Mouse (Mus musculus) spleen, adult 18-20 months (tissue): ENCODE measurements around the gene Gm281.
"Not testable (repeated sequence)": the region's sequence is repeated elsewhere in the genome, so short reads cannot be mapped to it uniquely, and the experiment has no call there.

ENCODE experiments used
- DNase-seq, 2 experiments: peaks; one replicate each; pipeline ENCODE4 v3.0.0; 2022; ENCODE audit warnings: mixed read lengths in 2 of 2

Gm281 gene

DNA sequence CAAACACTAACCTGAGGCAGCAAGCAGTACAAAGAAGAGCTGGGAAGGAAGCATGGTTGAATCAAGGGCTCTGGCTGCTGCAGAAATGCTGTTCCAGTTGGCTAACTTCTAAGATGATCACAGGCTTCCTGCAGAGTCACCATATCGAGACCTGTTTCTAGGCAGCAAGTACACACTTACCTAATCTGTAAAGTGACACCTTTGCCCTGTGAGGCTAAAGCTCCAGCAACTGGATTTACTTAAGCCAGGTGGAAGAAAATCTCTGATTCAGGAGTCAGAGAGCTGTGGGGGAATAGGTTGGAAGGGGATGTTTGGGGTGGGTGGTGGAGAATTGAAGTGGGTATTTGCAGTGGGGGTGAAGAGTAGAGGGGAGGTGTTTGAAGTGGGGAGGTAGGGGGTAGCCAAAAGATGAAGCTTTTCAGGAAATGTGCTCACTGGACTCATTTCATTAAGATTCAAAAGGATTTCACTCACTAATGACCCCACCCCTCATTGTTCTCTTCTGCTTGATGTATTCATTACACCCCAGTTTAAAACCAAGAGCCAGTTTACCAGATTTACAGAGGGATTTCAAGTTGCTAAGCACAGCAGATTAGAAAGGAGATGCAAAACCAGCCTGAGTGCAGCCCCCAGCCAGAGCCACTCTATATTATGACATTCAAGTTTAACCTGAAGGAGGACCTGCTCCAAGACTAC, at the start of gene Gm281:
TSS of gene Gm281 (minus strand) at position 92 of the 696 bp plus-strand sequence.
- DNase-seq: no peak

DNA sequence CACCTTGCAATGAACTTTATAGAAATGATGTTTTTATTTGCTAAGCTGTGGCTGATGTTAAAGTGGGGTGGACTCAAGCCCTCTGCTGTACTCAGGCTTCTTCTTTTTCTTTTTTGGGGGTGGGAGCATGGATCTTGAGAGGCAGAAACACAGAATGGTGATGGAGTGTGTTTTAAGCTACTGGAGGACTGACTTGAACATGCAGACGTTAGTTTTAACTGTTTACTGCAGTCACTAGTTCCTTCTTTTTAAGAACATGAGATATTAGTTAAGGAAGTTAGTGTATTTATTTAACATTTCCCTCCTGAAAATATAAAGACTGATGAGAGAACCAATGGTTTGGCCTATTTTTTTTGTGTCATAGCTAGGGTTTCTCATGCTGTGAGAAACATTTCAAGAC, 49.2 kb upstream of the Gm281 start:
- no peak for DNase-seq

DNA sequence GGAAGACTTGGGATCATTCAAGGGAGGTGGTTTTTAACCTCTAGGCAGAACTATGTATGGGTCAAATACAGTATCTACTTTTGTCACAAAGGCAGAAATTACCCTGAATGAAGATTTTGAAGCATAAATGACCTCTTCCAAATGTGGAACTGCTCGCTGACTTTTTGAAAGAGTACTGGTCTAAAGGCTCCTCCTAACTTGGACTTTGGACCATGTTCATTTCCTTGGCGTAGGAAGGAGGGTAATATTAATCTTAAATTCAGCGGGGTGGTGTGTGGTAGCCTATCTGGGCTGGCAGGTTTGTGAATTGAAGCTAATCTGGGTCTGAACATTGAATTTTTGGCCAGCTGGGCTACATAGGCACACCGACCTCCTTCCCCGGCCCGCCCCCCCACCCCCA, 48.2 kb upstream of the Gm281 start:
- no peak for DNase-seq

DNA sequence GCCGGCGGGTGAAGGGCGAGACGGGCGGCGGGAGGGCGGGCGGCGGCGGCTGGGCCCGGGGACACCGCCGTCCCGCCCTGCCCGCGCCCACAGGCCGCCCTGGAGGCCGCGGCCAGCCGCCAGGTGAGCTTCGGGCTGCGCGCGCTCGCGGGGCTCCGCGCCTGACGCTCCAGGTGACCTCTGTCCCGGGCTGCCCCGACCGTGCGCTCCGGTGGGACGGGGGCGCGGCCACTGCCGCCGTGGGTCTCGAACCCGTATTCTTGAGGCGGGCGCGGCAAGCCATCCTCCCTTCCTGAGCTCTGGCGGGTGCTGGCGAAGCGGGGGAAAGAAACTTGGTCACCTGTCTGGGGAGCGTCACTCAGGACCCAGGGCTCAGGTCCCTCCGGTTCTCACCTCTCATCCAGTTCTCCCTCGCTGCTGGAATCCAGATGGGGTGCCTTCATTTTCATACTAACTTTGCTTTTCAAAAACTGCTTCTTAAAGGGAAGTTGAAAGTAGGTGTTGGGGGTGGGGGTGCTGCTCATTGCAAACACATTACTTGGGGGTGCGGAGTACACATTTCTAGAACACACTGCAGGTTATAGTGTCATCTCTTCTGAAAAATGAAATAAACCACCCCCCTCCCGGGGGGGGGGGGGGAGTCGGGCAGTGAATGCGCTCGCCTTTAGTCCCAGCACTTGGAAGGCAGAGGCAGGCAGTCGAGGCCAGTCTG, 47.3 kb upstream of the Gm281 start, which contains the start of the genes Atxn7 and Thoc7:
TSS of gene Atxn7 (plus strand) at position 40 of the 712 bp plus-strand sequence.
TSS of gene Thoc7 (minus strand) at position 452 of the 712 bp plus-strand sequence.
- DNase-seq: peak; percentile 37 to 59

DNA sequence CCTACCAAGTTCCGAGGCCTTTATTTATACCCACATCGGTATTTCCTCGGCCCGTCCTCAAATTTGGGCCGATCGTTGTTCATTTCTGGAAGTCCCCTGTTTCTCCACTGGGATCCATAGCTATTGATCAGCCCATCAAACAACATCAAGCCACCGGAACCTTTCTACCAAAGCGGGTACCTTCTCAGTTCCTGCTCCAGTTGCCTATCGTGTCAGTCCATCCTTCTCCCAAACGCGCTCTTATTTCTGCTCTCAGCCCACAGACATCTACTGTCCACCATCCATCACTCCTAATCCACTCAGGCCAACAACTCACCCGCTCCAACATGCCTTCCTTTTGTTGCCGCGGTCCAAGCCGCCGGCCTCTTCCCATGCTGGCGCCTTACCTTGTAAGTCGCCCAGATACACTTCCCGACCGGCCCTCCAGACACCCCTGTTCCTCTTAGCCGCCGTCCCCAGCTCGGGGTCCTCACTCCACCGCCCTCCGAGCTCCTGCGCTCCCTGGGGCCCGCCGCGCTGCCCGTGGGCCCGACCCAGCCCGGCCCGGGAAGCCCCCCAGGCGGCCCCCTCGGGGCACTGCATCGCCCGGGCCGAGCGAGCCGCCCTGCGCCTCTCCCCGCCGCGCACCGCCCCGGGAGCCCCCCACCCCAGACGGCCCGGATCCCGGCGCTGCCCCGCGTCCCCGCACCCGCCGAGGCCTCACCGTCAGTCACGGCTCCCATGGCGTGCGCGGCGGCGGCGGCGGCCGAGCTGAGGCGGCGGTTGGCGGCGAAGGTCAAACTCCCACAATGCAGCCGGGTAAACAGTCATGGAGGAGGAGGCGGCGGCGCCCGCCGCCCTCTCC, 46.4 kb upstream of the Gm281 start:
- DNase-seq: peak; percentile 29 to 57

DNA sequence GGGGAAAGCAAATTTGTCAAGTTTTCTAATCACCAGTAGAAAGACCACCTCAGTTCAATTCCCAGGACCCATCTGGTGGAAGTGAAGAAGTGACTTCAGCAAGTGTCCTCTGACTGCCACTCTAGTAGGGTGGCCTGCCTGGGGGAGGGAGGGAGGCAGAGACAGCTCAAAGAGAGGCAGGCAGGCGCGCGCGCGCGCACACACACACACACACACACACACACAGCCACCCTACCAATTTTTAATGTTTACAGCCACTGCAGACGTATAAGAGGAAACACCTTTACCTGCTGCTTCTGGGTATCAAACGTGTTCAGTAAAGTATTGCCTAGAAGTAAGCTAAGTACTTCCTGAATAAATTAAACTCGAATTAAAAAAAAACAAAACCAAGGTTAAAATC, 45.8 kb upstream of the Gm281 start:
- DNase-seq: peak; percentile 10 to 21

DNA sequence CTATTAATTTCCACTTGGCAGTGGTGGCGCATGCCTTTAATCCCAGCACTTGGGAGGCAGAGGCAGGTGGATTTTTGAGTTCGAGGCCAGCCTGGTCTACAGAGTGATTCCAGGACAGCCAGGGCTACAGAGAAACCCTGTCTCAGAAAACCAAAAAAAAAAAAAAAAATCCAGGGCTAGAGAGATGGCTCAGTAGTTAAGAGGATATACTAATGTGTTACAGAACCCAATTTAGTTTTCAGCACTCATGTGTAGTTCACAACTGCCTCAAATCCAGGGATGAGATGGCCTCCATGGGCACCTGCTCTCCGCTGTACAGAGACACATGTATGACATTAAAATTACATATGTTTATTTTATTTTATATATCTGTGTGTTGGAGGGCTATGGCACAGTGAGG, 37.9 kb upstream of the Gm281 start:
- DNase-seq: not testable (repeated sequence)

DNA sequence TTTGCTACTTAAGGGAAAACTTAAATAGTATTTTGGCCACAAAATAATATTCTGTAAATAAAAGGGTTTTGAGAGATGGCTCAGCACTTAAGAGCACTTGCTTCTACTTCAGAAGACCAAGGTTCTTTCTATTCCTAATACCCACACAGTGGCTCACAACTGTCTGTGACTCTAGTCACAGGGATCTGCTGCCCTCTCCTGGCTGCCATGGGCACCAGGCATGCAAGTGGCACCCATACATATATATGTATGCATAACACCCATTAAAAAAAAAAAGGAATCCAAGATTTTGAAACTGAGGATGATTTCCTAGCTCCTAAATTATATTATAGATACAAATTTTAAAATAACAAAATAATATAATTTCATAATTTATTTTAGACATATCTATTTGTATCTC, 36.1 kb upstream of the Gm281 start:
- DNase-seq: peak in 1 of 2 experiments; percentile 37

DNA sequence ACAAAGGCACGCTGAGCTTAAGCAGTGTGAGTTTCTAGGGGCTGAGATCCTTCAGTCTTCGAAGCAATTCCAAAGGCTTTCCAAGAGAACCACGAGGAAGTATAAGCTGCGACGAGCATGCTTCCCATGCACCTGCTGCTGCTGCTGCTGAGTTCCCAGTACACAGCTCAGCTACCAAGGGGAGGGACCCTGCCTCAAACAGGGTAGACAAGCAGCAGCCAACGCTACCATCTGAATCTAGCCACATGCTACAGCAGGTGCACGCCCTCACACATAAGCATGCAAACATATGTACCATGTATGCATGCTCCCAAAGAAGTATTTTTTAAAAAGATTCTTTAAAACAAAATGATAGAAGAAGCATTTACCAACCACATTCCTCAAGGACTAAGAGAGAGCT, 34.1 kb upstream of the Gm281 start:
- DNase-seq: no peak

DNA sequence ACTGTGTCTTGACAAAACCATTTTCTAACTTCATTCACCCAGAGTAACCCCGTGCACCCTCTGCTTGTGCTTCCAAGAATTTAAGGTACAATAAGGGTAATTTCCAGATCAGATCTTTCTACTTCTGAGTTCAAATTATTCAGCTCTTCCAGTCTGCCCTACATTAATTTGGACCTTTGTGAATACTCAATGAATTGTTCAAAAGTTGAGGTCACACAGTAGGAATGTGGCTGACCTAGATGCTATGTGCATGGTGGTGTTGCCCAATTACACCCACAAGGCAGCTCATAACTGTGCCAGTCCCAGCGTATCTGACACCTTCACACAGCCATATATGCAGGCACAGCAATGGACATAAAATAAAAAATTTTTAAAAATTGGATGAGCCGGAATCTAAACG, 30.4 kb upstream of the Gm281 start:
- DNase-seq: no peak

DNA sequence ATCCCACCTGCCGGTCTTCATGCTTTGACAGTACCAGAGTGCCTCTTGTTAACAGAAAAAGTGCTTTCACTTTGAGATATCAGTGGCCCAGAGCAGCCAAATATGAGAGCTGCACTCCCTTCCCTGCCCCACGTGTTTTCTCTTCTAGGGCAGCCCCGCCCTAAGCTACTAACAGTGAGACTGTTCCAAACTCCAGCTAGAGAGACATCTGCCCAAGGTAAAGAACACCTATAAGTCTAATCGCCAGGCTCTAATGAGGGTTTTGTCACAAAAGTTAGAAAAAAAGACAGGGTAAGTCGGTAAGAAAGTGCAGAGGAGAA, 19.7 kb upstream of the Gm281 start:
- DNase-seq: no peak

DNA sequence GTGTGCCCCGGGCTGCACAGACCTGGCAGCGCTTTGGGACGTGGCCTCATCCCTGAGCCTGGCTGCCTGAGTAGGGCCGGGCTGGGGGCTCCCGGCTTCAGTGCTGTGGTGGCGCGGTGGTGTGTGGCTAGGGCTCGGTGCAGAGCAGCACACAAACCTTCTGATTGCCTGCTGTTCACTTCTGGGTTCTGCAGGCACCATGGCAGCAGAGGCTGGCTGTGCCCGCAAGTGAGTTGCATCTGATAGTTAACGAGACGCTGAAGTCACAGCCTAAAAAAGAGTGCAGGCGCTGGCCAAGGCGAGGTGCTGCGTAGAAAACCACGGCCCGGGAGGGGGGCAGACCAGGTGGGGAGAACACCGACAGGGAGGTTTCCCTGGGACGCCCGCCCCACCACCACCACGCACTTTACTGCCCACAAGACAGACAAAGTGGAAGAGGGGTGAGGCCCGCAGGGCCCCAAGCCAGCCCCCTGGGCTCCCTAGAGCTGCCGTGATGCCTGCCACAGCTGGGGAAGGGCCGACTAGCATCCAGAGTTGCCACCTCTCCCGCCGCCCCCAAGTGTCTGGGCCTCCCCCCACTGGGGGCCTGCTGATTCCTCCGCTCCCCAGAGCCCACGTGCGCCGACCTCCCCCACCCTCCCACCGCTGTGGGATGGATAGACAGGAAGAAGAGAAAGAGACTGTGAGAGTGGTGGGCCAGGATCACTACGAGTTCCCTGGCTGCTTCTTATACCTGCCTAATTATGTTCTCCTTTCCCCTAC, 19.2 kb upstream of the Gm281 start:
- DNase-seq: no peak

DNA sequence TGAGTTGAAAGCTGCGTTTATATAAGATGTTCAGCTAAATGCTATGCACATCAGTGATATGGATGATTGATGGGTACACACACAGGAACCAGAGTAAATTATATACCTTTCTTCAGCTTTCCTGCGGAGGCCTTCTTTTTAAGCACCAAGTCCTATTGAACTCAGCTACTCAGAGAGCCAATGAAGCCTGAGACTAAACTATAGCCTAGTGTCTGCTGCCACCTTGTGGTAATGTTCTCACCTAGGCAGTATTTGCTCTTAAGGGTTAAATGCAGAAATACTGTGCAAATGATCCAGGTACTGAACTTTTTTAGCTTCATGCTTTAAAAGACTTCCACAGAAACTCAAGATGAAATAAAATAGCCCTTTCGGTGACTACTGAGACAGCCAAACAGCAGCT, 3.4 kb upstream of the Gm281 start:
- peak in 1 of 2 experiments; percentile 6 for DNase-seq

DNA sequence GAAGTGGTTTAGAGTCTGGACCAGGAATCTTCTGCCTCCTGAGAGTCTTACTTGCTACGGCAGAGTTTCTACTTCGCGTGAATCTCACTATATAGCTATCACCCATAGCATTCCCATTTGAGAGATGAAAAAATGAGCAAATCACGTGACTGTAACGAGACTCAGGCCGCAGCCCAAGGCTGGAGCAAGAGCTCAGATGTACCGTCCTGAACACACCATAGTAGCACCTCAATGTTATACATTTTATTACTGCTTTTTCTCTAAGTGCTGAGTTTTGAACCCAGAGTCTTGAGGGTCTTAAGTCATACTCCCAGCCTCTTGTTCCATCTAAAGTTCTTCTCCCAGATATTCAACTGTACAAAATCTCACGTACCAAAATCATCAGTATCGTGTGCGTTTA, 2.9 kb upstream of the Gm281 start:
- no peak for DNase-seq

DNA sequence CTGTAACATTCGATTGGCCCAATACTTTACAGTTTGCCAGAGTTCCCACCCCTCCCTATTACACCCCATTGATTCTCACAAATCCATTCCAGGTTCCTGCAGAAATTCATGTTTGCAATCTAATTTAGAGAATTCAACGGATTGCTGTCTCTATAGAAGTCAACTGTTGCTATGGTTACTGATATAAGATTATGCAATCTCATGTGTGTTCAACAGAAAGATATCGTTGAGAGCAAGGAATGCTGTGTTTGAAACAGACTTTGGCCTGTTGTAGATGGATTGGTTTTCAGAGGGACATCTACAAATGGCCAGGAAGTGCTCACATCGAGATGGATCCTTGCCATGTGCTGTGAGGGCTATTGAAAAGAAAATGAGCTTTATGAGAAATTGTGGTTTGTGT, 929 bp upstream of the Gm281 start:
- no peak for DNase-seq

DNA sequence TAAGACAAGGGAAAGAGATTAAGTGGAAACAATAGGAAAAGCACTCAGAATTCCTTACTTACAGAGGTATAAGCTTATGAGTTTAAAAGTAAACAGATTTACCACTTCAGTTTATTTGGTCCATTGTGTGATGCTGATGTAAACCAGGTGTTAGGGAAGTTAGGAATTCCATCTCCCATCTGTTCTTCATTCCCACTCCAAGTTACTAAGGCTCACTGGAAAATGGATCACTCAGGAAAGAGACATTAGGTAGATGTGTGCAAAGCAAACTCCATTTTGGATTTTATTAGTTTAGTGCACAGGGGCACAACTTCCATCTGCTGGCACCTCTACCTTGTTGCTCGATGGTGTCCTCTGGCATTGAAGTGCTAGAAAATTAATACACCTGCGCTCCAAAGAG, 4.1 kb downstream of the Gm281 start:
- DNase-seq: no peak

DNA sequence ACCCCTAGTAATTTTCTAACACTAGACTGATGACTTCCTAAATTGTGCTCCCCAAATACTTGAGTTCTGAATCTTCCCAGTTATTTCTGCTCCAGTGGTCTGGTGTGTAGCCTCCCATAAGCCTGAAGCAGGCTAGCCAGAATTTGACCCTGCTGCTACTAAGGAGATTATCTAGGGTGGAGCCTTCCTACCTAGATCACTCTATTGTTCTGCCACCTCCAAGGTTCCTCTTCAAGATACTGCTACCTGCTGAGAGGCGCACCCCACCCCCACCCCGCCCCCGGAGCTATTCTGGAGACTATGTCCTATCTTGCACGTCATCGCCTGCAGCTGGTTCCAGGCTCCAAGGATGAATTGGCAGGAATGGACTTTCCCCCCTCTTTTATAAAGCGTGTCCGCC, 7.1 kb downstream of the Gm281 start:
- DNase-seq: no peak

DNA sequence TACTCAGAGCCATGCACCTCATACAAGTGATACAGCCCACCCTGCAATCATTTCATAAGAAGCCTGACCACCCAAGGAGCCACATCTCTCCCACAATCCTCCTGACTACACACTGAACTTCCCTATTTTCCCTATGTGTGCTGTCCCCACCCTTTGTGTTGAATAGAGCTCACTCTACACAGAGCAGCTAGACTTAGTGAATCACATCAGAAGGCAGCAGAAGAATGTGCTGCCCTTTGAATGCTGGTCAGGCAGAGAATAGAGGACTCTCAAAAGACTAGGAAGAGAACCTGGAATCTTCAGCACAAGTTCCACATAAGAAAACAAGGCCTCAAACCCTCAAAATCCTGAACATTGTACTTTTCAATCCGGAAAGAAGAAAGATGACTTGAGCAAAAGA, 7.8 kb downstream of the Gm281 start:
- DNase-seq: no peak

DNA sequence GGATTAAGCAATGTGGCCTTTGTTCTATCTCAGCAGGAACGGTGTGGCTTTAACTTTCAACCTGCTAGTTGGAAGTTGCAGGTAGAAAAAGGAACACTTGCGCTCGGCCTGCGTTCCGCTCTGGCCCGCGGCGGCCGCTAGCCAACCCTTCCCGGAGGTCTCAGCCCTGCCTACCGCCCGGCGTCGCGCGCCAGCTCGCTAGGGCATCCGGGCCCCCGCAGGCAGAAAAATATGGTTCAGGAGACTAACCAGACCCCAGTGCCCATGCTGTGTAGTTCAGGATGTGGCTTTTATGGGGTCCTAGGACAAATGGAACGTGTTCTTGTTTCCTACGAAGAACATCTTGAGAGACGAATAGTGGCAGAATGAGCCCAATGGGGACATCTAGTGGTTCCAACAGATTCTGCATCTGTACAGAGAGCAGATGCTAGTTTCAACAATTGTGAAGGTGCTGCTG, 12.6 kb downstream of the Gm281 start:
- peak in 1 of 2 experiments; percentile 21 for DNase-seq

DNA sequence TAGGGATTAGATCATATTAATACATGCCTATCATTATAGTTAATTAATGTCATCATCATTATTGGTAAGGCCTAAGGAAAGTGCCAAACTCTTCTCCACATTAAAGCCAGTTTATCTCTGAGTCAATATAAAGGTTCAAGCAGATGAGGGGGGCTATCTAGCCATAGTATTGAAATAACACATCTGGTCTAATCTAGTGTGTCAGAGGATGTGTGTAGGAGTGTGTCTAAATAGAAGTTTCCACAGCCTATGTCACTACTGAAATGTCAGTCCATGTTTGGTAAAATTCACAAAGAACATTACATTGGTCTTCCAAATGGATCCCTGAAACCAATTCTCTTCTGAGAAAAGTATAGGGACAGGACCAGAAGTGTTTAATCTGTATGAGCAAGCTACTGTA, 19.1 kb downstream of the Gm281 start:
- DNase-seq: no peak

DNA sequence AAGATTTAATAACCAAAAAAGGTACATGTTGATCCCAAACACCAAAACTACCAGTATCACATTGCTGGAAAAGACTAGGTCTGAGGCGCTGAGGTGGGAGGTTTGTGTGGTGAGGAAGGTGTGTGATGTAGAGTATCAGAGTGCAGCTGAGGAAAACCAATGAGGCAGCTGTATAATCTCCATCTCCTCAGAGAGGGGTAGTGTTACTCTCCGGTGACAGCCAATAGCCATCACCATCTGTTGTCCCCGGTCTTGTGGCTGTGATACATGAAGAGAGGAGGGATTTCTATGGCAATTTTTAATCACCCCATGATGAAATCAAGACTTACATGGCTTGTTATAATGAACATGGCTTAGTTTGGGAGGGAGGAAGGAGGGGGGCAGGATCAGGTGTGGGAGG, 20.5 kb downstream of the Gm281 start:
- no peak for DNase-seq

DNA sequence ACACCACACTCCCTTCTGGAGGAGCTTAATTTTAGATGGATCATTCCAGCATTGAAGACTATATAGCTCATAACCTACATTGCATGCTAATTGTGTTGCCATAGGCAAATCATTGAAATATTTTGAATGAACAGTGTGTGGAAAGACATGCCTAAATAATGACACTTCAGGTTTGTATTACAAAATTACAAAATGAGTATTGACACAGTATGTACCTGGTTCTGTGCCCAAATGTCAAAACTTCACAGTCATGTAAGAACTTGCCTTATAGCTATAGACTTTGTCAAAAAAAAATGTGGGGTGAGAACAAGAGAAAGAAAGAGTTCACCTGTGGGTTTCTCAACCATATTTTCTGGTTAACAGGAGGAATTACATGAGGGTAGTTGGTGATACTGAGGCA, 52.9 kb downstream of the Gm281 start:
- DNase-seq: no peak
